In genomic region chr5:130891735-130892134, GRCm38 (mm10) we compare ENCODE assay signal across 12 mouse cellular contexts.
"Had no signal": no experiment of that assay in that cellular context is flagged by ENCODE, and none has a peak within 500 bp of the region (broad histone marks: within the 10 kb centered on the region; RNA-seq: fewer than 3 reads in every experiment).

No protein-coding gene starts in this region.

- H3K4me2 ChIP-seq: limb, embryonic 15.5 days; liver, embryonic 13.5 days; neural tube, embryonic 12.5 days; stomach, embryonic 15.5 days had no signal

- H3K9ac ChIP-seq: limb, embryonic 15.5 days; liver, embryonic 13.5 days; liver, postnatal 0 days; neural tube, embryonic 12.5 days; stomach, embryonic 15.5 days had no signal

- H3K27ac ChIP-seq: limb, embryonic 15.5 days; liver, embryonic 13.5 days; neural tube, embryonic 12.5 days; stomach, embryonic 15.5 days had no signal

- DNase-seq: kidney, adult 11 months; kidney, adult 9 months; kidney, postnatal 10 days; liver, embryonic 13.5 days; liver, postnatal 0 days; midbrain, embryonic 14.5 days; right cerebral cortex, postnatal 14 days; thymus, adult 2 months; thymus, postnatal 25 days had no signal

- H3K4me1 ChIP-seq: liver, embryonic 13.5 days; neural tube, embryonic 12.5 days; stomach, embryonic 15.5 days had no signal

- H3K4me3 ChIP-seq: limb, embryonic 15.5 days; liver, embryonic 13.5 days; neural tube, embryonic 12.5 days; stomach, embryonic 15.5 days had no signal

- H3K27me3 ChIP-seq: limb, embryonic 15.5 days; liver, embryonic 13.5 days; neural tube, embryonic 12.5 days; stomach, embryonic 15.5 days had no signal

- H3K36me3 ChIP-seq: limb, embryonic 15.5 days; liver, embryonic 13.5 days; neural tube, embryonic 12.5 days; stomach, embryonic 15.5 days had no signal

- ATAC-seq: liver, postnatal 0 days had no signal

- H3K9me3 ChIP-seq: limb, embryonic 15.5 days; liver, embryonic 13.5 days; neural tube, embryonic 12.5 days; stomach, embryonic 15.5 days had no signal
